Mouse (Mus musculus) gastrocnemius, adult 18-20 months (tissue): Measurements from ENCODE around the gene Arrdc5. TPM values are rescaled to one million over a fixed set of nuclear protein-coding genes. Genes with fewer than 3 reads are reported as not detected.

Experiments
- DNase-seq: peaks from one replicate; pipeline ENCODE4 v3.0.0; 2021; ENCODE audit warnings: low spot score
- total RNA-seq, 2 experiments: library from RNA; stranded (reverse); gene quantifications; 2 replicates each; pipeline ENCODE4 v1.2.3; 2021

Gene Arrdc5
- total RNA-seq, 2 experiments from 2014 or later: not detected

GRCm38 (mm10) chr17:56303847-56304586 lies 3.9 kb upstream of the Arrdc5 start:
- DNase-seq: peak; percentile 95

DNA sequence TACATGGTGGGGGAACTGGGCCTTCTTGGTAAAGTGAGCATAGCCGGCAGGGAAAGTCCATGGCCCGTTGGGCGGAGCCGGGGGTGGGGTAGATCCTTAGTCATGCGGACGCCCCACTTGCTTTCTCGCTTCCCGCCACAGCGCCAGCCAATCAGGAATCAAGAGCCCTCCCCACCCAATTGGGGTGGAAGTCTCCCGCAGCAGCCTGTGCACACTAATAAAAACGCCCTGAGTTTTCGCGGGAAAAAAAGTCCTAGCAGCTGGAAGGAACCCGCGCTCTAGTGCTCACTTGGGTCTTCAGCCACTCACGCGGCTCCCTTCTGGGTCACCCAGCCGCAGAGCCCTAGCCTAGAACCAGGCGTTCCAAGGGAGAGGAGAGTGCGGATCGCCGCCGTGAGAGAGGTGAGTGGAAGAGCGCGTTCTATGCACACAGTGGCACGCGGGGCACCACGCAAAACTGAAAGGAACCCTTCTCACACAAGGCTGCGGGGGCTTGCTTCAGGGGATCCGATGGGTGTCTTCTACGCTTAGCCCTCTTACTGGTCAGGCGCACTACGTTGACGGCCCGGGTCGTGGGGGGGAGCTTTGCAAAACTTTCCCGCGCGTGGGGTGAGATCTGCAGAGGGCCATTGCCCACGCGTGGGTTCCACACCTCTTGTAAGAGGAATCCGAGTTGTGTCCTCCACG lies 3.2 kb upstream of the Arrdc5 start, which contains the start of gene Uhrf1:
TSS of gene Uhrf1 (plus strand) at position 162 of the 687 bp plus-strand sequence.
- peak; percentile 56 for DNase-seq

DNA sequence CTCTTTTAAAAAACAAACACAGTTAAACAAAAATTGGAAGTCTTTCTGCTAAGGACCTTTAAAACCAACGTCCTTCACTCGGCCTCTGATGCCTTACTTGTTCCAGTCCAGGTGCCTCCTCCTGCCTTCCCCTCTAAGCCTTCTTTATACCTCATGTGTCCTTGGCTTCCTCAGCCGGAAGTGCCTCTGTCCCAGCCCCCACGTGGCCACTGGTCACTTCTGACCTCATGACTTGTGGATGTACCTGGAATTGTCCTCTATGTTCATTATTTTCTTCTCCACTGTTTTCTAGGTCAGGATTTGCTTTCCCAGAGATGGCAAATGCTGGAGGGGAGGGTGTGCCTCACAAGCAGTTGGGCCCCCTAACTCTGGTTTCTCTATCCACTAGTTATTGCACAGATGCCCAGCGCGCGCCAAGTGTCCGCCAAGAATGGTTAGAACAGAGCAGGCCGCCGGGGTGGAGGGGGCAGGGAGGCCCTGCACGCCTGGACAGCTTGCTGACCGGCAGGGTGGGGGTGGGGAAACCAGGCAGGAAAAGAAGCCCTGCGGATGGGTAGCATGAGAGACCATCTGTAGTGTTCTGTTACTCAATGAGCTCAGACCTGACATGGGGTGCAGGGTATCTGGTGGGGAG lies 2.4 kb upstream of the Arrdc5 start:
- no peak for DNase-seq

GRCm38 (mm10) chr17:56298238-56298637 lies 1.8 kb downstream of the Arrdc5 start:
- DNase-seq: no peak

DNA sequence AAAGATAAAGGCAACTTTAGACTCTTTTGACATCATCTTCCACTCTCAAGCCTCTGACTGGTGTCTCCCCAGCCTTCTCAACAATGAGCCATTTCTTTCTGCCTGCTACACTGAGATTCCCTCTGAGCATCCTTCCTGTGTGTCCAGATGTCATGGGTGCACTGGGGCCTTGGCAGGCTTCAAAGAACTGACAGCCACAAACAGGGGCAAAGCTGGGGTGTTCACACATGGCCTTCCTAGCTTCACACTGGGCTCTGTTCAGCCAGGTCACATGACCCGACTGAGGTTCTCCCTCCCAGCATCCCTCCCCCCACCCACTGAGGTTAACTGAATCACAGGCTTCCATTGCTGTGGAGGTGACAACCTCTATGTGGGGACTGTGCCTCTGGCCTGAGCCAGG lies 3.9 kb downstream of the Arrdc5 start:
- DNase-seq: no peak

DNA sequence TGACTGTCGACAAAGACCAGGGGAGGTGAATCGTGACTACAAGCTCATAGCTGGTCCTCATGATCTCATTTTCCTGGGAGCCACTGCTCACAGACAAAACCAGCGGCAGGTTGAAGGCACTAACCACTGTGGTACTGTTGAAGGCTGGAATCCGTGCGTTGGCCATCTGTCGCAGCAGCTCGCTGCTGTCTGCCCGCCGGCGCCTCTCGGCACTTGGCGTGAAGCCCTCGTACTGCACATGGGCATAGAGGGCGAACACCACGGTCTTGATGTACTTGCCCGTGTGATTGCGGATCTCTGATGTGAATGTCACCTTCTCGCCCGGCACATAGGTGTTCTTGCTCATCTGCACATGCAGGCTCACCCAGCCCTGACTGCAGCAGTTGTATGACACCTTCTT lies 5.8 kb downstream of the Arrdc5 start:
- no peak for DNase-seq

GRCm38 (mm10) chr17:56293291-56293690 lies 6.8 kb downstream of the Arrdc5 start:
- DNase-seq: no peak

DNA sequence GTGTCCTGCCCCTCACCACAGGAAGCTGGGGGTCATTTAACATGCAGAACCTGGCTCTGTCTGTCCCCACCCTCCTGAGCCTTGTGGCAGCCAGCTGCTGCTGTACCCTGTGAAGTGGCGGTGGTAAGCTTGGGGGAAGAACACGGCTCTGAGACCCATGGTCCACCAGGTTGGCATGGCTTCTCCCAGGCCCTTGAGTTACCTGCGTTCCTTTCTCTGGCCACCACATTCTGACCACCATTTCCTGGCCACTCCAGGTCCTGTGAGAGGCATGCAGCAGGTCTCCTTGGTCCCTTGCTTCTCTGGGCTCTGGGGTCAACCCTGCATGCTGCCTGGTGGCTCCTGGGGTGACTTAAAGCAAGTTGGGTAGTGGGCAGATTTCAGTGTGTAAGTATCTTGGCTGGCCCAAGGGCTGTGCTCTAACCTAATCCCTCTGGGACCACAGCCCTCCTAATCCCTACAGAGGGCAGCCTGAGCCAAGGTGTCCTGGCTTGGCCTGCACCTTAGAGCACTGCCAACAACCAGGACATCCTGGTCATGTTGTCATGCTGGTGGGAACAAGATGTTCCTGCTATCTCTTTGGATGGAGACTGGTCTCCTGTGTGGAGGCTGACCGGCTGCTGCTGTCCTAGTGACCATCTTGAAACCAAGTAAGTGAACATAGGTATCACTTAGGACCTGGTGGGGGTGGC lies 7.4 kb downstream of the Arrdc5 start, which contains the start of gene Plin3:
TSS of gene Plin3 (minus strand) at position 343 of the 692 bp plus-strand sequence.
- DNase-seq: peak; percentile 80

DNA sequence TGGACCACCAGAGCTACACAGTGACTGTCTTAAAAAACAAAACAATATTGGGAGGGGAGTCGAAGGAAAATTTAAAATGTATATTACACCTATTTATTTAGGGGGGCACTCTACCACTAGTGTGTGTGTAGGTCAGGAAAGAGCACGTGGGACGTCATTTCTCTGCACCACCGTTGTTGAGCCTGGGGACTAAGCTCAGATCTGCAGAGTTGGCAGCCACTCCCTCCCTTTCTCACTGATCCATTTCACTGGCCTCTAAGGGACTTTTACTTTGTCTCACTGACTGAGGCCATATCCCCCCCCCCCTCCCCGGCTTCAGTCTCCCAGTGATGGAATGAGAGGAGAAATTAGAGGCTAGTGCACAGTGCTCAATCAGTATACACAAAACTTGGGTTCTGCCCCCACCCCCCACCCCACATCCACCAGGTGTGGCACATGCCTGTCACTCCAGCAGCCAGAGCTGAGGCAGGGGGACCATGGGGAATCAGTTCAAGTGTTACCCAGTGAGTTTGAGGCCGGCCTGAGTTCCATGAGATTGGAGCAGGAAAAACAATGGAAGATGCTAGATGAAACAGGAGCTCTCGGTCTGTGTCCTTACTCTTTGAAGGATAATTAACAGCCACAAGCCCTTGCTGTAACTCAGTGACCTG lies 8.1 kb downstream of the Arrdc5 start:
- no peak for DNase-seq

GRCm38 (mm10) chr17:56291171-56291511 lies 8.9 kb downstream of the Arrdc5 start:
- DNase-seq: peak; percentile 89

GRCm38 (mm10) chr17:56290388-56291170 lies 9.5 kb downstream of the Arrdc5 start:
- DNase-seq: peak; percentile 97

- peak; percentile 50 for DNase-seq
Observed at GRCm38 (mm10) chr17:56289371-56290331, 10.4 kb downstream of the Arrdc5 start.

DNA sequence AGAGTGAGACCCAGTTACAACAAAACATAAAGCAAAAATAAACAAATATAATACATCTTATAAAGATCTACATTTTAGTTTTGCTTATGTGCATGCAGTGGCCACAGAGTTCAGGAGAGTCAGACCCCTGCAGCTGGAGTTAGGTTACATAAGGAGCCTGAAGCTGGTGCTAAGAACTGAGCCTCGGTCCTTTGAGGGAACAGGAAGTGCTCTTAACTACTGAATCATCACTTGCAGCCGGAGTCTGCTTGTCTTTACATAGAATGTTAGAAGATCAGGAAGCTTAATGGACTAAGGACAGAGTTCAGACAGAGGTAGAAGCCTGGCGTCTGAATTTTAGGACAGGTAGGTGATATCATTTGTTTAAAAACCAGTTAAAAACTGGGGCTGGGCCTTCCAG lies 11.2 kb downstream of the Arrdc5 start:
- no peak for DNase-seq

DNA sequence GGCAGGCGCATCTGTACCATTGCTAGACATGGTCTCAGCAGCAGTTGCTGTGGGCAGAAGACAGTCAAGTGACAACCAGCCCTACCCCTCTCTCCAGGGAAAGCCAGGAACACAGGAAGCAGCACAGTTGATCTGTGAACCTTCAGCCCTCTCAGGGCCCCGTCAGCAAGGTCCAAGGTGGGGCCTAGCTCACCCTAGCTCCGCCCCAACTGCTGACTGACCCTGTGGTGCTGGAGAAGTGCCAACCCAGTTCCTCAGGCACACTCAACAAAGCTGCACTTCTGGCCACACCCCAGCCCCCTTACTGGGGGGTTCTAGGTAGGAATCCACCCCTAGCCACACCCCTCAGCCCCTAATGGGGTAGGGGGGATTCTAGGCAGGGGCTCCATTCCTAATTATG lies 12.3 kb downstream of the Arrdc5 start:
- no peak for DNase-seq

GRCm38 (mm10) chr17:56285995-56286394 lies 14.1 kb downstream of the Arrdc5 start:
- DNase-seq: no peak

DNA sequence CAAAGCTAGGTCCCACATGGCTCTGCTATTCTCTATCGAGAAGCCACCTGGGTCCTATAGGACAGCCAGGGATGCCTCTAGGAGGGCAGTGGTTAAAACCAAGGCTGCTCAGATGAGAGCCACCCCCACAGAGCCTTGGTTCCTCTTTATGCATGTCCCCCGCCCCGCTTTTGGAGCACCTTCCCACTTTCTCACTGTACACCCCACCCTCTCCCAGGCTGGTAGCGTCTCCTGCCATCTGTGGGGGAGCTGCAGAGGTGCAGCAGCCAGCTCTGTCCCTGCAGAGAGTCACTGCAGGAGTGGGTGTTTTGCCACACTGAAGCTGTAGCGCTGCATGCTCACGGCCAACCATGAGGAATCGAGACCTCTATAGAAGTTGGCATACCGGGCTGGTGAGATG lies 16.8 kb downstream of the Arrdc5 start:
- no peak for DNase-seq

GRCm38 (mm10) chr17:56282802-56283201 lies 17.3 kb downstream of the Arrdc5 start:
- DNase-seq: no peak

GRCm38 (mm10) chr17:56281193-56281592 lies 18.9 kb downstream of the Arrdc5 start:
- no peak for DNase-seq

DNA sequence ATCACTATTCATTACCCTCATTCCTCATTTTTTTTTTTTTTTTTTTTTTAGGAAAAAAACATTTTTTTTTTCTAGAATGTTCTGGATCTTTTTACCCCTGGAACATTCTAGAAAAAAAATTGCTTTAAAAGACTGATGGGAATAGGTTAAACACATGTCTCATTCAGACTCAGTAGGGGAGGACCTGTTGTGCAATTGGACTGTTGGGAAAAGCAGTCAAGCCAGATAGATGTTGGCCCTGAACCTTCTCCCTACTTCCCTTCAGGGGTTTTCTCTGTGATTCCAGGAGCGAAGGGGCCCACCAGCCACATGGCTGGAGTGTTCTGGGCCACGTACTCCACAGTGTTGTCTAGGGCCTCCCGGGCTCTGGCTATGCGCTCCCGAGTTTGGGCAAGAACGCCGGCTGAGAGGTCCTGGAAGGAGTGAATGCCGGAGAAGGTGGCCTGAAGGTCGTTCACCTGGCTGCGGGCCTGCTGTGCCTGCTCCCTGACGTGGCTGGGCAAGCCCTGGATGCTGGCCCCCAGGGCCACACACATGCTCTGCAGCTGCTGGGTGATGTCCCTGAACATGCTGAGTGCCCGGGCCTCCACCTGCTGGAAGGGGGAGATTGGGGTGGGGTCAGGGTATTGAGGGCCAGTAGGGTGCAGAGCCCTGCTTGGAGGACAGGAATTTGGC lies 20.5 kb downstream of the Arrdc5 start:
- peak; percentile 54 for DNase-seq
